Mouse (Mus musculus) kidney, postnatal 0 days (tissue): Measurements from ENCODE around the gene Tpd52l1. TPM values are rescaled to one million over a fixed set of nuclear protein-coding genes. Genes with fewer than 3 reads are reported as not detected.

ENCODE experiments used
- ATAC-seq: fragments of 200-750 bp; cut with Nextera tagmentation; replicated peaks from 2 replicates; pipeline ENCODE4 v1.8.0; 2017; ENCODE audit warnings: low read depth, moderate number of reproducible peaks, moderate TSS enrichment, moderate library complexity; ENCODE audit not compliant: low FRiP score
- DNase-seq: peaks from one replicate; pipeline ENCODE4 v3.0.0-alpha.2; 2016; ENCODE audit warnings: low spot score
- H3K27ac ChIP-seq: fragments of 300-500 bp; sonication (generic); 2 replicates; pipeline ENCODE4 v1.5.1; 2014; ENCODE audit warnings: mild to moderate bottlenecking
- H3K27me3 ChIP-seq: fragments of 300-500 bp; sonication (generic); 2 replicates; pipeline ENCODE4 v1.6.1; 2014; ENCODE audit warnings: low read length, mixed read lengths; ENCODE audit not compliant: insufficient read depth
- H3K36me3 ChIP-seq: fragments of 300-500 bp; sonication (generic); 2 replicates; pipeline ENCODE4 v1.6.1; 2014; ENCODE audit warnings: low read length, mixed read lengths; ENCODE audit not compliant: insufficient read depth
- H3K4me1 ChIP-seq: fragments of 300-500 bp; sonication (generic); replicated peaks from 2 replicates; pipeline ENCODE4 v1.6.1; 2014; ENCODE audit warnings: antibody characterized with exemption, low read length, mixed read lengths; ENCODE audit not compliant: insufficient read depth
- H3K4me2 ChIP-seq: fragments of 300-500 bp; sonication (generic); 2 replicates; pipeline ENCODE4 v1.6.1; 2014; ENCODE audit warnings: mild to moderate bottlenecking, low read length, moderate library complexity, mixed read lengths
- H3K4me3 ChIP-seq: fragments of 300-500 bp; sonication (generic); replicated peaks from 2 replicates; pipeline ENCODE4 v1.5.1; 2014; ENCODE audit warnings: low read depth, low read length
- H3K9ac ChIP-seq: fragments of 300-500 bp; sonication (generic); 2 replicates; pipeline ENCODE4 v1.6.1; 2014; ENCODE audit warnings: low read depth, low read length
- H3K9me3 ChIP-seq: fragments of 300-500 bp; sonication (generic); replicated peaks from 2 replicates; pipeline ENCODE4 v1.6.1; 2016; ENCODE audit warnings: low read length, inconsistent platforms, mixed read lengths
- CTCF ChIP-seq: IDR thresholded peaks from 2 replicates; pipeline ENCODE4 v1.5.1; 2016; ENCODE audit warnings: antibody characterized with exemption, low read depth, mild to moderate bottlenecking, moderate library complexity
- WGBS: fragments of 180-500 bp; shearing (Covaris S2); extraction: QIAGEN DNeasy Blood & Tissue Kit; methylation state at CpG from one replicate; pipeline ENCODE4 v1.1.7; 2014; 5-methylcytosine and 5-hydroxymethylcytosine counted together
- polyA plus RNA-seq: library from polyadenylated mRNA; unstranded; fragments of >200 nt; fragmentation: Nextera tagmentation; extraction: Ambion mirVana; gene quantifications from 2 replicates; pipeline ENCODE4 v1.2.1, GENCODE M21; 2015

The Tpd52l1 gene
- polyA plus RNA-seq, 1 experiment from 2014 or later = 56.3 TPM

GRCm38 (mm10) chr10:31456806-31457205 lies 11.0 kb upstream of the Tpd52l1 start:
- H3K27ac ChIP-seq = no peak overlapping the region
- WGBS = 79% methylated on average over 1 of the region's 1 CpGs
- TF ChIP-seq CTCF = no peak
- no peak overlapping the region for H3K9ac ChIP-seq
- no peaks in the 10 kb centered on the region for H3K4me1 ChIP-seq
- H3K4me3 ChIP-seq = no peak overlapping the region
- DNase-seq (no peak), ATAC-seq (no peak)
- no peaks in the 10 kb centered on the region for H3K9me3 ChIP-seq
- no peaks in the 10 kb centered on the region for H3K36me3 ChIP-seq
- H3K4me2 ChIP-seq = no peak overlapping the region
- H3K27me3 ChIP-seq = no peaks in the 10 kb centered on the region

- Histone ChIP-seq H3K4me3 (no peak overlapping the region), H3K27ac (no peak overlapping the region), H3K36me3 (no peaks in the 10 kb centered on the region), H3K27me3 (no peaks in the 10 kb centered on the region), H3K9me3 (no peaks in the 10 kb centered on the region), H3K4me1 (no peaks in the 10 kb centered on the region), H3K4me2 (no peak overlapping the region), H3K9ac (no peak overlapping the region)
- no peak for TF ChIP-seq CTCF
- DNase-seq (no peak), ATAC-seq (no peak)
- WGBS = 11% methylated on average over 1 of the region's 1 CpGs
Measured at GRCm38 (mm10) chr10:31447083-31447482, 1.3 kb upstream of the Tpd52l1 start.

DNA sequence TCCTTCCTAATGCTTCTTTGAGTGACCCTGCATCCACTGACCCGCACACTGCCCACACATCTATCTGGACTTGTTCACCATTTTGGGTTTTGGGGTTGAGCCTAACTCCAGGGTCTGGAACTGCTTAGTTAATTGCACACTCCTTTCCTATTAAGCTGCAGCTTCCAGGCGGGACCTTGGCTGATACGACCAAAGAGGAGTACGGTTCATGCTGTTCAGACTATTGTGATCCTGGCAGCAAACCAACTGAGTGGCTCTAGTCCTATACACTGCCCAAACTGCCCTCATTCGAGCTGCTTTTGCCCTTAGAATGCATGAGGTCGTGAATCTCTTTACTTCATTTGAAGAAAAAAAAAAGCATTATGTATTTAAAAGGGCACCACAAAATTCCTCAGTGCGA lies 1.6 kb downstream of the Tpd52l1 start:
- no peak for DNase-seq

DNA sequence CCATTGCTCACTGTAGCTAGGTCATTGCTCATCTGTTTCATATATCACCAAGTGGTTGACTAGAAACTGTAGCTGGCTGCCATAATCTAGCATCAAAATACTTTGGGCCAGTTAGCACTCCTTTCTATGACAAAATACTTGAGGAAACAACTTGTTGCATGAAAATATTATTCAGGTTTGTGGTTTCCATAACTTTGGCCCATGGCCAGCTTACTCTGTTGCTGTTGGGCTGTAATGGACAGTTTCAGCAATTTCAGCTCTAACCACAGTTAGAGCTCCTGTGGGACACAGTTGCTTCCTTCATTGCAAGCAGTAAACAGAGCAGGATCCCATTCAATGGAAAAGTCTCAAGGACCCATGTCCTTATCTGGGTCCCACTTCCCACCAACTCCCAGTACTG lies 4.3 kb downstream of the Tpd52l1 start:
- Histone ChIP-seq H3K36me3 (no peaks in the 10 kb centered on the region), H3K9me3 (no peaks in the 10 kb centered on the region), H3K4me3 (no peak overlapping the region), H3K27ac (no peak overlapping the region), H3K4me2 (no peak overlapping the region), H3K4me1 (no peaks in the 10 kb centered on the region), H3K9ac (no peak overlapping the region), H3K27me3 (no peaks in the 10 kb centered on the region)
- TF ChIP-seq CTCF = no peak
- no peak for ATAC-seq
- no peak for DNase-seq

More for the DNA sequence above, 1.6 kb downstream of the Tpd52l1 start:
- H3K4me3 ChIP-seq = no peak overlapping the region
- 78% methylated on average over 7 of the region's 7 CpGs for WGBS
- H3K27me3 ChIP-seq = no peaks in the 10 kb centered on the region
- no peak for TF ChIP-seq CTCF
- H3K4me1 ChIP-seq = no peaks in the 10 kb centered on the region
- no peaks in the 10 kb centered on the region for H3K9me3 ChIP-seq
- H3K36me3 ChIP-seq = no peaks in the 10 kb centered on the region
- H3K9ac ChIP-seq = no peak overlapping the region
- ATAC-seq = no peak
- no peak overlapping the region for H3K27ac ChIP-seq
- H3K4me2 ChIP-seq = no peak overlapping the region

GRCm38 (mm10) chr10:31436047-31436446 lies 9.7 kb downstream of the Tpd52l1 start:
- no peak for TF ChIP-seq CTCF
- WGBS = 70% methylated on average over 4 of the region's 4 CpGs
- H3K4me1 ChIP-seq = no peaks in the 10 kb centered on the region
- H3K27me3 ChIP-seq = no peaks in the 10 kb centered on the region
- no peak for DNase-seq
- H3K27ac ChIP-seq = no peak overlapping the region
- H3K4me2 ChIP-seq = no peak overlapping the region
- H3K36me3 ChIP-seq = no peaks in the 10 kb centered on the region
- no peaks in the 10 kb centered on the region for H3K9me3 ChIP-seq
- no peak overlapping the region for H3K4me3 ChIP-seq
- H3K9ac ChIP-seq = no peak overlapping the region
- no peak for ATAC-seq

GRCm38 (mm10) chr10:31417956-31418355 lies 27.8 kb downstream of the Tpd52l1 start:
- H3K36me3 ChIP-seq = no peaks in the 10 kb centered on the region
- H3K27ac ChIP-seq = 0 out of 2 replicates have a peak overlapping the region, but pooled peaks have one; percentile 1
- no peak for ATAC-seq
- H3K4me3 ChIP-seq = no peak overlapping the region
- H3K4me1 ChIP-seq = no peaks in the 10 kb centered on the region
- TF ChIP-seq CTCF = no peak
- no peaks in the 10 kb centered on the region for H3K27me3 ChIP-seq
- H3K9ac ChIP-seq = no peak overlapping the region
- DNase-seq = no peak
- no peaks in the 10 kb centered on the region for H3K9me3 ChIP-seq
- no peak overlapping the region for H3K4me2 ChIP-seq

DNA sequence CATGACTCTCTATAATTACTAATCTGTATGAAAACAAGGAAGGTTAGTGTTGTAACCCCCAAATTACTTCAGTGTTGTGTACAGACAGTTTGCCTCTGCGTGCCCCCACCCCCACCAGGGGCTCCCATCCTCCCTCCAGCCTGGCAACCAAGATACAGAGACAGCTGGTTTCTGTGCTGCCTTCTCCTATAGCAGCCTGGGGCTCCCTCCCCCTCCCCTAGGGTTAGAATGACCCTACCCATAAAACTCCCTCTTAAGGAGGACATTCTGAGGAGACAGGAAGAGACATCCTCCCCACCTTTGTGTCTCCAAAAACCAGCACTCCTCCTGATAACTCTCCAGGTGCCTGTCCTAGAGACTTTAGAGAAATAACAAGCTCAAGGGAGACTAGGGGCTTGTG lies 52.8 kb downstream of the Tpd52l1 start:
- no peaks in the 10 kb centered on the region for H3K4me1 ChIP-seq
- DNase-seq = no peak
- WGBS = 23% methylated on average over 1 of the region's 1 CpGs
- ATAC-seq = no peak
- H3K9ac ChIP-seq = no peak overlapping the region
- no peaks in the 10 kb centered on the region for H3K36me3 ChIP-seq
- no peak overlapping the region for H3K27ac ChIP-seq
- H3K27me3 ChIP-seq = no peaks in the 10 kb centered on the region
- no peak overlapping the region for H3K4me2 ChIP-seq
- no peaks in the 10 kb centered on the region for H3K9me3 ChIP-seq
- H3K4me3 ChIP-seq = no peak overlapping the region
- TF ChIP-seq CTCF = no peak
